Mouse (Mus musculus) cerebellum, postnatal 36 days (tissue): ENCODE measurements at regions not wholly inside any gene's neighbourhood (a gene's known extent, or its start where the extent isn't known, plus 50 kb on each side); places are given as distances from the start of the nearest gene placed in this dataset.
"Not testable (repeated sequence)": the region's sequence is repeated elsewhere in the genome, so short reads cannot be mapped to it uniquely, and the experiment has no call there.

Source experiments
- DNase-seq, 2 experiments: peaks; one replicate each; pipeline ENCODE4 v3.0.0; 2021 to 2022; ENCODE audit warnings: mixed read lengths in 2 of 2

GRCm38 (mm10) chr9:31650362-31651130 lies 186.3 kb upstream of the Tmem45b start:
- DNase-seq = no peak

GRCm38 (mm10) chr9:31649073-31649472 lies 184.8 kb upstream of the Tmem45b start:
- DNase-seq = no peak

- DNase-seq = no peak
Measured at GRCm38 (mm10) chr9:31648551-31648950, 184.3 kb upstream of the Tmem45b start.

- DNase-seq = no peak
Measured at GRCm38 (mm10) chr9:31645114-31645513, 180.9 kb upstream of the Tmem45b start.

- no peak for DNase-seq
Measured at GRCm38 (mm10) chr9:31644106-31644505, 179.8 kb upstream of the Tmem45b start.

GRCm38 (mm10) chr9:31642169-31642568 lies 177.9 kb upstream of the Tmem45b start:
- DNase-seq = no peak

- no peak for DNase-seq
Measured at GRCm38 (mm10) chr9:31628291-31628690, 164.0 kb upstream of the Tmem45b start.

GRCm38 (mm10) chr9:31621553-31621952 lies 157.3 kb upstream of the Tmem45b start:
- not testable (repeated sequence) for DNase-seq

- DNase-seq = no peak
Measured at GRCm38 (mm10) chr9:31619344-31619743, 155.1 kb upstream of the Tmem45b start.

- DNase-seq = no peak
Measured at GRCm38 (mm10) chr9:31614250-31614945, 150.1 kb upstream of the Tmem45b start.

GRCm38 (mm10) chr9:31611036-31611695 lies 146.9 kb upstream of the Tmem45b start:
- DNase-seq = no peak

GRCm38 (mm10) chr9:31610631-31611030 lies 146.4 kb upstream of the Tmem45b start:
- DNase-seq = no peak

- DNase-seq = no peak
Measured at GRCm38 (mm10) chr9:31610212-31610611, 145.9 kb upstream of the Tmem45b start.

GRCm38 (mm10) chr9:31609731-31610130 lies 145.5 kb upstream of the Tmem45b start:
- DNase-seq = no peak

- no peak for DNase-seq
Measured at GRCm38 (mm10) chr9:31608084-31608870, 144.0 kb upstream of the Tmem45b start.

- no peak for DNase-seq
Measured at GRCm38 (mm10) chr9:31606936-31607335, 142.7 kb upstream of the Tmem45b start.

GRCm38 (mm10) chr9:31604497-31605090 lies 140.3 kb upstream of the Tmem45b start:
- no peak for DNase-seq

GRCm38 (mm10) chr9:31602707-31603106 lies 138.4 kb upstream of the Tmem45b start:
- DNase-seq = no peak

GRCm38 (mm10) chr9:31595096-31595495 lies 130.8 kb upstream of the Tmem45b start:
- no peak for DNase-seq

- no peak for DNase-seq
Measured at GRCm38 (mm10) chr9:31587671-31588070, 123.4 kb upstream of the Tmem45b start.

- DNase-seq = no peak
Measured at GRCm38 (mm10) chr9:31583983-31584382, 119.7 kb upstream of the Tmem45b start.

GRCm38 (mm10) chr9:31582947-31583346 lies 118.7 kb upstream of the Tmem45b start:
- no peak for DNase-seq
